Mouse (Mus musculus) adrenal gland, postnatal 10 days (tissue): Measurements from ENCODE around the gene Hcst. TPM values are rescaled to one million over a fixed set of nuclear protein-coding genes. Genes with fewer than 3 reads are reported as not detected.
A peak's percentile ranks its signal among the peaks of the same experiment; 100 is the strongest.

ENCODE experiments used
- DNase-seq: peaks from one replicate; pipeline ENCODE4 v3.0.0; 2021; ENCODE audit warnings: mixed read lengths
- long read RNA-seq, 2 experiments: library from polyadenylated mRNA; stranded (forward); transcript quantifications; one replicate each; pipeline ENCODE4 v2.0.0; 2021
- total RNA-seq, 2 experiments: library from RNA; stranded (reverse); gene quantifications; 2 replicates each; pipeline ENCODE4 v1.2.3; 2021

Hcst gene
- 1 to 10 TPM; 3.7 to 4.9 TPM for total RNA-seq
- long read RNA-seq, experiment 1, partial matches to known transcripts, result 0 of 5 reads
- long read RNA-seq, experiment 1, other reads (novel, unspliced or antisense), result 2 of 5 reads
- long read RNA-seq, experiment 2, result 0 reads

GRCm38 (mm10) chr7:30419561-30420499, at the start of gene Hcst:
Gene Hcst, minus strand, starts transcription at chr7:30419854.
- DNase-seq, result no peak

DNA sequence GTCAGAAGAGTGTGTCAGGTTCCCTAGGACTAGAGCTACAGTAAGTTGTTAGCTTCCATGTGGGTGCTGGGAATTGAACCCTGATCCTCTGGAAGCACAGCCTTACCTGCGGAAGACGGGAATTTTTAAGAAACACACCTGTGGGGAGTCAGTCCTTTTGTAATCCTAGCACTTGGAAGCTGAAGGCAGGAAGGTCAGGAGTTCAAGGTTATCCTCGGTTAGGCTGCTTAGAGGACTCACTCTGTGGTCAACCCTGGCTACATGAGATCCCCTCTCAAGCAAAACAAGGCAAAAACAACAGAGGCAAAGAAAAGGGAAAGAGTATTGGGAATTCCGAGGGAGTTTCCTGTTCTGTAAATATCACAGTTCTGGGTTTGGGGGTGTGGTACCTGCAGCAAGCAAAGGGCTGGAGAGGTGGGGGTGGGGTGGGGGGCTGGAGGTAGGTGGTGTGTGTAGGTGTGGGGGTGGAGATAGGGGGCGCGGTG, 45.2 kb upstream of the Hcst start:
- DNase-seq, result no peak

GRCm38 (mm10) chr7:30463996-30464395, 44.3 kb upstream of the Hcst start:
- DNase-seq, result no peak

- no peak for DNase-seq
Measured at GRCm38 (mm10) chr7:30463568-30463967, 43.9 kb upstream of the Hcst start.

DNA sequence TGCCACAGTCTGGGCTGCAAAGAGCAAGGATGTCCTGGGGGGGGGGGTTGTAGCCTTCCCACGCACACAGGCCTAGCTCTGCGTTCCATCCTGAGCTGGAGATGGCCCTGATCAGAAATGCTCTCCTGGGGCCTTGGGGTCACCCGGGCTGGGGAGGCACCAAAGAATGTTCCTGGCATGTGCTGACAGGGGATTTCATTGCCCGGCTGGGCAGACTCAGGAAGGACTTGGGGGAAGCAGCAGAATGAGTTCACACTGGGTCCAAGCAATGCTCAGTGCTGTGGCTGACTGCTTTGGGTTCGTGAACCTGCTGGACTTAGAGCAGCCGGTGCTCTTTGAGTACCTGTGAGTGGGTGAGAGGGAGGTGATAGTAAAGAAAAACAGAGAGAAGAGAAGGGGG, 39.8 kb upstream of the Hcst start:
- no peak for DNase-seq

DNA sequence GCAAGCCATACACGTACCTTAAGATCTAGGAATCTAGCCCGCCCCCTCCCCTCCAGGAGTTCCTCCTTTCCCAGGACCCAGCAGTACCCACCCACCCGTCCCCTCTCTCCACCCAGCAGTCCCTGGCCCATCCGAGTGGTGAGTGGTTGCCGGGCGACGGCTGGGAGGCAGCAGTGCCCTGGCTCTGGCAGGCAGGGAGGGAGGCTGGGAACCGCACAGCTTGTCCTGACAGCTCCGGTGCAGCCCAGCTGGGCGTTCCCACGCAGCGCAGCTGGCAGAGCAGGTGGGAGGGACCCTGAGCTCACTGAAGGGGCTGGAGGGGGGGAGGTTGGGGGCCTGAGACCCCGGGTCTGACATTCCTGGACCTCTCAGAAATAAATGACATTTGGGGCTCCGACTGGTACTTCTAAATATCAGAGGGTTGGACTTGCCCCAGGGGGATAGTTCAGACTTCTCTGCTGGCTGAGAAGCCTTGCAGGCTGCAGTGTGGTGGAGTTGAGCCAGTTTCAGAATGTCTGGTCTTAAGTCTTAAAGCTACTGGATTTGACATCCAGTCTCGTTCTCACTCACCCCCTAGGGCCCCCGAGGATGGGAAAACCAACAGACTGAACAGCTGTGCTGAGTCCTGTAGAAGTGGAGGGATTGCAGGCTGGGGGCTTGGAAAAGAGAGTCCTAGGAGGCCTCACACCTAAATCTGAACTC, 38.1 kb upstream of the Hcst start, which contains the start of the genes Kirrel2 and Nphs1:
Kirrel2 (minus strand) TSS at position 62 of the 702 bp plus-strand sequence.
Nphs1 (plus strand) TSS at position 687 of the 702 bp plus-strand sequence.
- no peak for DNase-seq

GRCm38 (mm10) chr7:30456911-30457628, 37.4 kb upstream of the Hcst start:
- no peak for DNase-seq

DNA sequence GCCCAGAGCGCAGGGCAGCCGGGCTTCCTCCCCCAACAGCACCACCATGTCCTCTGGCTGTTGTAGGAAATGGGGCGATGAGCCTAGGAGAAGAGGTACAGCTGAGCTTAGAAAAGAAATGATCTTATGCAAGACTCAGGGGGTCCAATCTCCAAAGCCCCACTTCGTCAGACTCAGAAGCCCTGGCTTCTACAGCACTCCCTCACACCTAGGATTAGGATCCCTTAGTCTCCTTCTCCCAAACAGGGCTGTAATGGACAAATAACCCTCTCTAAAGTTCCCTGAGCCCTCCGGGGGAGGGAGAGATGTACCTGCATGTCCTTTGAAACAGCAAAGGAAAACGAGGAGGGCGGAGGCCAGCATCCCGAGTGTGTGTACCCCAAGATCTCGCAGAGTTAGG, 36.8 kb upstream of the Hcst start:
- no peak for DNase-seq

DNA sequence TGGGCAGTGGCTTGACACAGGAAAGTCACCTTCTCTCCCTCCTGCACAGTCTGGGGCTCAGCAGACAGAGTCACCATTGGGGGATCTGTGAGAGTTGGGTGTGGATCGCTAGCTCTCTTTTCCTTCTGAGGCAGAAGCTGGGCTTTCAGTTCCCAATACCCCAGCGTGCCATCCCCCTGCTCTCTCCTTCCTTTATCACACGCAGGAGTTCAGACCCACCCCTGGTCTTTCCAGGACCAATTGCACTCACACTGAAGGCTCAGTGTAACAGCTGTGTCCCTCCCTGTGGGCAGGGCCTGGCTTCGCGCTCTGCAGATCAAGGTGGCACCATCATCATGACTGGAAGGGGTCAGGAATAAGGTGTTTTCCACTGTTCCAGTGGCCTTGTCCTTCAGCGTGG, 34.6 kb upstream of the Hcst start:
- DNase-seq, result no peak

DNA sequence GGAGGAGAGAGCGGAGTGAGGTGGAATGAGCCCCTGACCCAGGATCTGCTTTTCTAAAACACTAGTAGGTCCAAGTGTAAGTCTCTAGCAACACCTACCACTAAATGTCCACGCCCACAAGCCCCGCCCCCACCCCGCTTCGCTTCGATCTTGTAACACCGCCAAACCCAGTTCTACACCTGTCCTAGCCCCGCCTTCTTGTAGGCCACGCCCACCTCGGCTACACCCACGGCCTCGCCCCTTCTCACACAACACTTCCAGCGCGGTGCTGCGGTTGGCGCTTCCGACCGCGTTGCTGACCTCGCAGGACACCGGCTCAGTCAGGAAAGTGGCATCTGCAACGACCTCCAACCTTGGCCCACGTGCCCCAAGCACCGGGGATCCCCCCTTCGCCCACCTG, 34.1 kb upstream of the Hcst start:
- DNase-seq, result no peak

- no peak for DNase-seq
Measured at GRCm38 (mm10) chr7:30453327-30453726, 33.7 kb upstream of the Hcst start.

DNA sequence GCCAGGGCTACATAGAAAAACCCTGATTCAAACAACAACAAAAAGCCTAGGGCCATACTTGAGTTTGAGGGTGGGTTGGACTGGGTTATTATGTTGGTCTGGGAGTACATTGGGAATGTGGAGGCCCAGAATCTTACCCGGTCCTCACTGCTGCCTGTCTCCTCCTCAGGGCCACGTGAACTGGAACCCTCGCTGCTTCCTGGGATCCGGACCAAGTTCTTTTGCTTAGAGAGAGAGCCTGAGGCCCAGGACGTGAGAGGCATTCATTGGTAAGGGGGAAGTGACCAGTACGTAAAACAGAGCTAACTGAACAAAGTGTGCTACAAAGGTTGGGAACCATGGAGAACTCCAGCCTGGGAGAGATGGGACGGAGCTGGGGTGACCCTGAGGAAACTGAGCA, 30.6 kb upstream of the Hcst start:
- no peak for DNase-seq

DNA sequence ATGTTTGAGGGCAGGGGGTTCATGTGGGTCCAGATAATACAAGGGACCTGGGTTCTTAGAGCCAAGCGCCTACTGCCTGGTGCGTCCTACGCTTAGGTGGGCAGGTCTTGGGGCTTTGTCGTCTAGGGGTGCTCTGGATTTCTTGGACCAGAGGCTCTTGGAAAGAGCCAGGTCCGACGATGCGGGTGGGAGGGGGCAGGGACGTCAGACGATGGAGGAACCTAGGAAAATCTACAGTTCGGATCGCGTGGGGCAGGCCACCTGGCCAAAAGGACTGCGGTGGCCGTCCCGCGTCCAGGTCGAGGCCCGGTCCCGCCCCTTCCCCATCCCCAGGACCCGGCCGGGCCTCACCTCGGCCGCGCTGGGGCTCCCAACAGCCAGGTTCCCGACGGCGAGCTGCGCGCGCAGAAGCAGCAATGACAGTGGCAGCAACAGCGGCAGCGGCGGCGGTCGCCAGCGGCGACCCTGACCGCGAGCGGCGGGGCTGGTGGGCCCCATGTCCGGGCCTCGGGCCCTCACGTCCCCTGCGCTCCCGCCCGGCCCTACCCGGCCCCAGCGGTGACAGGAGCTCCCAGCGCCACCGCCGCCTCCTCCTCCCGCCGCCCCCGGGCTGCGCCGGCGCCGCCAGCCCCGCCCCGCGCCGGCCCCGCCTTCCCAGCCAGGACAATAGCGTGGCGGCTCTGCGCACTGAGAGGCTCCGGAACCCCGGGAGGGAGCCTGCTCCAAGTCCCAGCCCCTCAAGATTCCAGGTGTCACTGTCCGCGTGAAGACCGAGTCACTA, 25.5 kb upstream of the Hcst start, which contains the start of gene Aplp1:
Aplp1 (minus strand) TSS at position 565 of the 781 bp plus-strand sequence.
- DNase-seq, result peak; percentile 78

DNA sequence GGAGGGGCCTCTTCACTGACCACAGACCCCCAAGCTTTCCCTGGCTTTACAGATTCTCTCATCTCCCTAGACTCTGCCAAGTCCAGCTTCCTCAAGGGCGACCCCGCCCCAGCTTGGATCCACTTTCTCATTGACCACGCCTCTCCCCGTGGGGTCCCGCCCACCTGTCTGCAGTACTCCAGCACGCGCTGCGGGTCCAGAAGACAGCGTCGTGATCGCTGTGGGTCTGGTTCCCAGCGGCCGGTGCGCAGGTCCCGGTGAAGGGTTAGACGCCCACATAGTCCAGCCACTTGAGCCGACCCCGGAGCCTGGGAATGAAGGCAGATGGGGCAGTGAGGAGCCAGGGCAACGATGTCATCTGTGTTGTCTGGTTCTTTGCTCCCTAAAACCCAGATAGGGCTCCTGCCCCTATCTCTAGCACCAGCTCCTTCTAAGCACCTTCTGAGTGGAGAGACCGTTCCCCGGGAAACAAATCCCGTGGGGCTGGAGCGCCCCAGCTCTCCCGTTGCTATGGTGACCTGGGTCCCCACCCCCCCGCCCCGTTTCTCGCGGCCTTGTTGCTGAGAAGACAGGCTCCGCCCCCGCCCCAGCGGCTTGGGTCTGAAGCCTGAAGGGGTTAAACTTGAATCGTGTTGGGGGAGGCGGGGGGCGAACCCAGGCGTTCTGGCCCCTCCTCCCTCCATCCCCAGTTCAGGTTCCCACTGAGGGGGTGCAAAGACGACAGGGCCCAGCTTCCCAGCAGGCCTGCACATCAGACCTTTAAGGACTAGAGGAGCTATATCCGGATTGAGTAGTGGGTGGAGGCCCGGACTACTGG, 24.7 kb upstream of the Hcst start:
- peak; percentile 66 for DNase-seq

DNA sequence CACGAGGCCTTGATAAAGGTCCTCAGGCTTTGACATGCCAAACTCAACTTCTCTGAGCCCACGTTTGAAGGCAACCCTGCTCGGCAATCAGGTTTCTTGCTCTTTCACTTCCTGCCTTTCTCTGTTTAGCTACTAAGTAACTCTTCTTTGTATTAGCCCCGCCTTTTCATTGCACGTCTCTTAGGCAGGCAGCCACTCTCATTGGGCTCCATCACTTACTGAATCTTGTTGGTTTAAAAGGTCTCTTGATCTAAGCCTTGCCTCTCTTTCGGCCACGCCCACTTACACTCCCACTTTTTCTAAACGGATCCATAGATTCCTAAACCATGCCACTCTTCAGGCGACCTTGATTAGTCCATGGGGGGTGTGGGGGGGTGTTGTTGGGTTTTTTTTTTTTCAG, 24.0 kb upstream of the Hcst start:
- no peak for DNase-seq

- peak; percentile 78 for DNase-seq
Measured at GRCm38 (mm10) chr7:30440697-30441096, 21.0 kb upstream of the Hcst start.

GRCm38 (mm10) chr7:30439734-30440133, 20.1 kb upstream of the Hcst start:
- no peak for DNase-seq

GRCm38 (mm10) chr7:30436879-30437278, 17.2 kb upstream of the Hcst start:
- no peak for DNase-seq

DNA sequence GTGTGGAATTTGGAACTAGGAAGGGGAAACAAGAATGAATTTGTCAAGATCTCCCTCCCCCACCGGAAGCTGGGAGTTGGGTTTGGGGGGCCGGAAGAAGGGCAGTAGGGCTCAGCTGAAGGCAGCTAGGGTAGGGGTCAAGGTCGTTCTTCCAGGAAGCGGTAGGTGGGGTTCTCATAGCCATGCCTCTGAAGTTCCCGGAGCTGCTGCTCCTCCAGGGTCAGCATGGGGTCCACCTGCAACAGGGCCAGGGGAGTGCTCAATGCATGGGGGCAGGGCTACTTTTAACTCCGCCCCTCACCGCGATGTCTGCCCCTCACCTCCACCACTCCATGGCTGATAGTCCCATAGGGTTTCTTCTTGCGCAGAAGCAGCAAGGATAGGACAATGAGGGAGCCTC, 15.5 kb upstream of the Hcst start:
- no peak for DNase-seq

GRCm38 (mm10) chr7:30434701-30435100, 15.0 kb upstream of the Hcst start:
- DNase-seq, result no peak
